Mouse (Mus musculus) neural tube, embryonic 13.5 days (tissue): ENCODE data around the gene Akap2. TPM values are rescaled to one million over a fixed set of nuclear protein-coding genes. Genes with fewer than 3 reads are reported as not detected.
A peak's percentile ranks its signal among the peaks of the same experiment; 100 is the strongest.

Experiments
- ATAC-seq: fragments of 200-750 bp; cut with Nextera tagmentation; 2 replicates; pipeline ENCODE4 v1.8.0; 2017; ENCODE audit warnings: low read depth, mild to moderate bottlenecking, moderate TSS enrichment, moderate library complexity
- H3K27ac ChIP-seq: fragments of 300-500 bp; sonication (generic); replicated peaks from 2 replicates; pipeline ENCODE4 v1.5.1; 2015; ENCODE audit warnings: moderate library complexity, mild to moderate bottlenecking, inconsistent platforms
- H3K27me3 ChIP-seq: fragments of 300-500 bp; sonication (generic); 2 replicates; pipeline ENCODE4 v1.6.1; 2015; ENCODE audit warnings: mild to moderate bottlenecking, inconsistent platforms
- H3K36me3 ChIP-seq: fragments of 300-500 bp; sonication (generic); 2 replicates; pipeline ENCODE4 v1.6.1; 2015; ENCODE audit warnings: mild to moderate bottlenecking, inconsistent platforms
- H3K4me1 ChIP-seq: fragments of 300-500 bp; sonication (generic); replicated peaks from 2 replicates; pipeline ENCODE4 v1.6.1; 2015; ENCODE audit warnings: inconsistent platforms
- H3K4me2 ChIP-seq: fragments of 300-500 bp; sonication (generic); 2 replicates; pipeline ENCODE4 v1.6.1; 2015; ENCODE audit warnings: inconsistent platforms, mild to moderate bottlenecking, moderate library complexity
- H3K4me3 ChIP-seq: fragments of 300-500 bp; sonication (generic); 2 replicates; pipeline ENCODE4 v1.5.1; 2015; ENCODE audit warnings: mild to moderate bottlenecking, inconsistent platforms
- H3K9ac ChIP-seq: fragments of 300-500 bp; sonication (generic); 2 replicates; pipeline ENCODE4 v1.6.1; 2015; ENCODE audit warnings: moderate library complexity, mild to moderate bottlenecking, inconsistent platforms
- H3K9me3 ChIP-seq: fragments of 300-500 bp; sonication (generic); 2 replicates; pipeline ENCODE4 v1.6.1; 2016; ENCODE audit warnings: inconsistent platforms
- WGBS: fragments of 180-500 bp; shearing (Covaris S2); methylation state at CpG from one replicate; pipeline ENCODE4 v1.1.7; 2015; 5-methylcytosine and 5-hydroxymethylcytosine counted together
- polyA plus RNA-seq: library from polyadenylated mRNA; unstranded; fragments of >200 nt; fragmentation: Nextera tagmentation; extraction: Ambion mirVana; gene quantifications from 2 replicates; pipeline ENCODE4 v1.2.1, GENCODE M21; 2015

Gene Akap2
- polyA plus RNA-seq, 1 experiment from 2014 or later, result 14.6 TPM

- Histone ChIP-seq H3K27me3 (no peaks in the 10 kb centered on the region), H3K4me2 (peak overlapping the region; percentile 79), H3K9me3 (no peaks in the 10 kb centered on the region), H3K9ac (no peak overlapping the region), H3K4me3 (peak overlapping the region; percentile 47; the same call in 1 of the 2 replicates), H3K36me3 (no peaks in the 10 kb centered on the region), H3K4me1 (peaks cover 42% of the 10 kb centered on the region), H3K27ac (no peak overlapping the region)
- WGBS, result 72% methylated on average over 11 of the region's 11 CpGs
- ATAC-seq, result no peak
These were observed 66.6 kb downstream of the Akap2 start for GRCm38 (mm10) chr4:57783853-57784600.

GRCm38 (mm10) chr4:57788709-57789108 is 71.3 kb downstream of the Akap2 start:
- Histone ChIP-seq H3K4me3 (no peak overlapping the region), H3K9ac (no peak overlapping the region), H3K9me3 (no peaks in the 10 kb centered on the region), H3K36me3 (no peaks in the 10 kb centered on the region), H3K4me2 (no peak overlapping the region), H3K4me1 (peaks cover 16% of the 10 kb centered on the region), H3K27me3 (no peaks in the 10 kb centered on the region), H3K27ac (0 out of 2 replicates have a peak overlapping the region, but pooled peaks have one; percentile 25)
- WGBS, result 54% methylated on average over 5 of the region's 5 CpGs
- ATAC-seq, result no peak

GRCm38 (mm10) chr4:57789118-57789517 is 71.7 kb downstream of the Akap2 start:
- H3K4me3 ChIP-seq, result no peak overlapping the region
- H3K9me3 ChIP-seq, result no peaks in the 10 kb centered on the region
- H3K4me2 ChIP-seq, result no peak overlapping the region
- no peaks in the 10 kb centered on the region for H3K36me3 ChIP-seq
- H3K9ac ChIP-seq, result no peak overlapping the region
- H3K4me1 ChIP-seq, result peaks cover 11% of the 10 kb centered on the region
- no peaks in the 10 kb centered on the region for H3K27me3 ChIP-seq
- ATAC-seq, result no peak
- H3K27ac ChIP-seq, result 0 out of 2 replicates have a peak overlapping the region, but pooled peaks have one; percentile 25

GRCm38 (mm10) chr4:57793989-57794388 is 76.5 kb downstream of the Akap2 start:
- Histone ChIP-seq H3K27ac (no peak overlapping the region), H3K9me3 (no peaks in the 10 kb centered on the region), H3K4me2 (no peak overlapping the region), H3K36me3 (no peaks in the 10 kb centered on the region), H3K27me3 (no peaks in the 10 kb centered on the region), H3K4me1 (peaks cover 19% of the 10 kb centered on the region), H3K4me3 (no peak overlapping the region), H3K9ac (no peak overlapping the region)
- 76% methylated on average over 8 of the region's 8 CpGs for WGBS
- no peak for ATAC-seq

GRCm38 (mm10) chr4:57794547-57794946 is 77.1 kb downstream of the Akap2 start:
- Histone ChIP-seq H3K27me3 (no peaks in the 10 kb centered on the region), H3K27ac (no peak overlapping the region), H3K4me1 (peaks cover 14% of the 10 kb centered on the region; the same call in 1 of the 2 replicates), H3K4me3 (no peak overlapping the region), H3K9ac (no peak overlapping the region), H3K9me3 (no peaks in the 10 kb centered on the region), H3K4me2 (no peak overlapping the region), H3K36me3 (no peaks in the 10 kb centered on the region)
- ATAC-seq, result no peak
- 32% methylated on average over 3 of the region's 3 CpGs for WGBS

GRCm38 (mm10) chr4:57797548-57798285 is 80.3 kb downstream of the Akap2 start:
- H3K36me3 ChIP-seq, result no peaks in the 10 kb centered on the region
- H3K27me3 ChIP-seq, result no peaks in the 10 kb centered on the region
- no peaks in the 10 kb centered on the region for H3K9me3 ChIP-seq
- H3K27ac ChIP-seq, result peak overlapping the region; percentile 46; the same call in 1 of the 2 replicates
- H3K4me2 ChIP-seq, result no peak overlapping the region
- H3K4me3 ChIP-seq, result no peak overlapping the region
- H3K4me1 ChIP-seq, result peaks cover 13% of the 10 kb centered on the region; the same call in 1 of the 2 replicates
- 0 out of 2 replicates have a peak overlapping the region, but pooled peaks have one; percentile 43 for H3K9ac ChIP-seq
- no peak for ATAC-seq
- 89% methylated on average over 9 of the region's 9 CpGs for WGBS

- 28% methylated on average over 10 of the region's 10 CpGs for WGBS
- no peaks in the 10 kb centered on the region for H3K36me3 ChIP-seq
These were observed 81.0 kb downstream of the Akap2 start for GRCm38 (mm10) chr4:57798286-57799018.

GRCm38 (mm10) chr4:57799297-57799696 is 81.8 kb downstream of the Akap2 start:
- Histone ChIP-seq H3K9ac (no peak overlapping the region), H3K9me3 (no peaks in the 10 kb centered on the region), H3K36me3 (no peaks in the 10 kb centered on the region), H3K4me2 (no peak overlapping the region), H3K27me3 (no peaks in the 10 kb centered on the region), H3K4me3 (no peak overlapping the region), H3K4me1 (peaks cover 13% of the 10 kb centered on the region; the same call in 1 of the 2 replicates), H3K27ac (no peak overlapping the region)
- ATAC-seq, result no peak
- 69% methylated on average over 1 of the region's 1 CpGs for WGBS

More at GRCm38 (mm10) chr4:57798286-57799018, 81.0 kb downstream of the Akap2 start:
- no peak overlapping the region for H3K4me3 ChIP-seq
- peaks cover 13% of the 10 kb centered on the region; the same call in 1 of the 2 replicates for H3K4me1 ChIP-seq
- no peak overlapping the region for H3K4me2 ChIP-seq
- H3K9ac ChIP-seq, result 0 out of 2 replicates have a peak overlapping the region, but pooled peaks have one; percentile 43
- ATAC-seq, result peak; percentile 65
- no peaks in the 10 kb centered on the region for H3K27me3 ChIP-seq
- H3K27ac ChIP-seq, result peak overlapping the region; percentile 46
- no peaks in the 10 kb centered on the region for H3K9me3 ChIP-seq

GRCm38 (mm10) chr4:57801239-57801638 is 83.8 kb downstream of the Akap2 start:
- Histone ChIP-seq H3K4me2 (no peak overlapping the region), H3K27ac (no peak overlapping the region), H3K36me3 (no peaks in the 10 kb centered on the region), H3K9me3 (no peaks in the 10 kb centered on the region), H3K27me3 (no peaks in the 10 kb centered on the region), H3K4me1 (peaks cover 9% of the 10 kb centered on the region; the same call in 1 of the 2 replicates), H3K4me3 (no peak overlapping the region), H3K9ac (no peak overlapping the region)
- no peak for ATAC-seq
- 85% methylated on average over 7 of the region's 7 CpGs for WGBS

- Histone ChIP-seq H3K27me3 (no peaks in the 10 kb centered on the region), H3K9ac (no peak overlapping the region), H3K36me3 (no peaks in the 10 kb centered on the region), H3K4me1 (peaks cover 9% of the 10 kb centered on the region; the same call in 1 of the 2 replicates), H3K9me3 (no peaks in the 10 kb centered on the region), H3K4me2 (no peak overlapping the region), H3K4me3 (no peak overlapping the region), H3K27ac (no peak overlapping the region)
- 96% methylated on average over 5 of the region's 5 CpGs for whole genome bisulfite sequencing
- ATAC-seq, result no peak
These were observed 84.5 kb downstream of the Akap2 start for GRCm38 (mm10) chr4:57801986-57802385.

- Histone ChIP-seq H3K4me1 (peaks cover 9% of the 10 kb centered on the region; the same call in 1 of the 2 replicates), H3K27ac (no peak overlapping the region), H3K9ac (no peak overlapping the region), H3K4me3 (no peak overlapping the region), H3K9me3 (no peaks in the 10 kb centered on the region), H3K4me2 (no peak overlapping the region), H3K36me3 (no peaks in the 10 kb centered on the region), H3K27me3 (no peaks in the 10 kb centered on the region)
- WGBS, result 92% methylated on average over 3 of the region's 3 CpGs
- no peak for ATAC-seq
These were observed 85.0 kb downstream of the Akap2 start for GRCm38 (mm10) chr4:57802411-57802810.

- Histone ChIP-seq H3K27me3 (no peaks in the 10 kb centered on the region), H3K4me2 (no peak overlapping the region), H3K4me1 (no peaks in the 10 kb centered on the region), H3K36me3 (no peaks in the 10 kb centered on the region), H3K4me3 (no peak overlapping the region), H3K27ac (no peak overlapping the region), H3K9me3 (no peaks in the 10 kb centered on the region), H3K9ac (no peak overlapping the region)
- 89% methylated on average over 6 of the region's 6 CpGs for WGBS
- no peak for ATAC-seq
These were observed 87.4 kb downstream of the Akap2 start for GRCm38 (mm10) chr4:57804902-57805301.
